Mouse (Mus musculus) spleen, embryonic (tissue): ENCODE results near the gene Metap1d.

Experiments used
- CTCF ChIA-PET: fragments of 350-600 bp; sonication (Branson Sonifier 250); formaldehyde crosslinking; loops from one replicate; lab custom pipeline; 2022; lab: Charles Lee

The Metap1d gene

DNA sequence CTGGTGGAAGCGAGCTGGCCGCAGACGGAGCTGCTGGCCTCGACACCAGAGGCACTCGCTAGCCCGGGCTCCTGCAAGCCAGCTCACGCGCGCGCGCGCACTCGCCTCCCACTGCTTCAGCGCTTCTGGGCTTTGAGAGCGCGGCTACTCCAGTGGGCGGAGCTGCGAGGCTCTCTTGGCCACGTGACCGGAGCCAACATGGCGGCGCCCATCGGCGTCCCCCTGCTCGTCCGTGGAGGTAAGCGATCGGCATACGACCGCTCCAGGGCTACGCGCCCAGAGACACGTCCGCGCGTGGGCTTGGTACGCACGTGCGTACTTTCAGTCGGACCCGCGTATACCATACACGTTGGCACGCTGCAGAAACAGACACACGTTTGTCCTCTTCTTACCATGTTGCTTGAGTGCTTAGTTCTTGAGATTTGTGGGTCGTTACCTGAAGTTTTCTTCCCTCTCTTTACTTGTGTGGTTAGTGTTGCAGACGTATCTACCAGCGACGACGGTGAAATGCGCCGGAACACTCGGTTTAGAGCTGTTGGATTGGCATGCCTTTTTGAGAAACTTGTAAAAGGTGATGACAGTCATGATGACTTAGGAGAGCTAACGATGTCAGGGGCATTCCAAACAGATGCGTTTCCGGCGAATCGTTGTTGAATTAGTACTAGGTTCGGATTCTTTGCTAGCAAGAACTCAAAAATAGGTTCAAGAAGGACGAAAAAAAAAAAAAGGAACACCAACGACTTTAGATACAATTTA, at the start of gene Metap1d:
TSS of gene Metap1d (plus strand) at position 116 of the 756 bp plus-strand sequence.
- CTCF ChIA-PET: no interaction called here

GRCm38 (mm10) chr2:71405613-71406012, 47.5 kb upstream of the Metap1d start:
- CTCF ChIA-PET: no interaction called here

DNA sequence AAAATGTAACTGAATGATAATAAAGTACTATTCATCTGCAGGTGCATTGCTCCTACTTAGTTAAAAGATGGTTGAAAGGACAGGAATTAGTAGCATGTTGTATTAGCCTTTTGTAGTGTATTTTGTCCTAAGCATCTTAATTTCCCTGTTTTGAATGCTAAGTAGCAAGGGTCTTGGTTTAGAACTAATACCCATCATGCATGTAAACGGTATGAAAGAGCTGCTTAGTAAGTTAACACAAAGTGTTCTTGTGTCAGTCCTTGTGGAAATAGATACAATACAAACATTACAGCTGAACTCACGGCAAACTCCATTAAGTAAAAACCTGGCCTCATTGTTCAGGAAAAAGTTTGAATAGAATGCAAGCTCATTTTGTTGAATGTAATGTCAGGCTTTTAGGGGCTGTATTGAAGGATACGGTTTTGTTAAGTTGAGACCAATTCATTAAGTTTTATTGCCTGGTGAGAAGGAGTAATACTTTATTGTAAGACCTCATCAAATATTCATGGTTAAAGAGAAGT, 34.3 kb upstream of the Metap1d start:
- CTCF ChIA-PET: no interaction called here

- CTCF ChIA-PET: no interaction called here
Measured at GRCm38 (mm10) chr2:71419408-71419807, 33.7 kb upstream of the Metap1d start.

DNA sequence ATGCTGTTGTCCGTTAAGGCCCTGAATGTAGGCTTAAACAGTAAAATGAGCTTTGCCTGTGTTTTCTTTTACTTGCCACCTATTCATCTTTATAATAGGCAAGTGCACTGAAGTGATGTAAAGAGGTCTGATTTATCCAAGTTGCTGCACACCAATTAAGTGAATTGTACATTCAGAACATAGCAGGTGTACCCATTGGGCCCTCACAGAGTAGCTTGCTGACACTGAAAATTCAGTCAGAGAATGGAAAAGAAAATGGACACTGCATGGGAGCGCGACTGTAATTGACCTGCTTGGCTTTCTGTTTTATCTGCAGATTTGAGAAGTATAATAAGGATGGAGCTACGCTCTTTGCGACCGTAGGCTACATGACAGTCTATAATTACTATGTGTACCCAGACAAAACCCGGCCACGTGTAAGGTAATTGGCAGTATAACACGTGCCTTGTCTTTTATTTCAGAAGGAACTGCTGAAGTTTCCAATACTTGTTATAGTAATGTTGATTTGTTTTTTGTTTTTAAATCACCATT, 32.1 kb upstream of the Metap1d start:
- CTCF ChIA-PET: no interaction called here

DNA sequence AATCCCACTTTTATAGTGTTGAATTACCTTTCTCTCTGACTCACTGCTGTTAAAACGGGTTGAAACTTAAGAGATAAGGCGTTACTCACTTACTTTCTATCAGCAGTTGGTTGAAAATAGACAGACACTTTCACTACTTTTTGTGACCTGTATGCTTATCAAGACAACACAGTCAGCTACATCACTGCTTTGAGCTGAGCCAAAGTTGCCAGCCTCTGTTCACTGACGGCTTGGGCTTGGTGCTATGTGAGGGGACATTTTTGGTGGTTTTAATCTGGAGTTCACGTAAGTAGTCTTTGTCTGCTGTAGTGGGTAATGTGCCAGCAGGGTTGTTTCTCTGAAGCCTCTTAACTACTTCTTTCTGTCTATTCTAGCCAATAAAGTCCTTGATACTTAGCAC, 28.5 kb upstream of the Metap1d start:
- CTCF ChIA-PET: no interaction called here

- CTCF ChIA-PET: interaction anchor here (0.6 kb wide), 1 partner anchor 9 kb away, joined by 10 read pairs; no protein-coding TSS in a partner anchor
Measured at GRCm38 (mm10) chr2:71435440-71435839, 17.6 kb upstream of the Metap1d start.

GRCm38 (mm10) chr2:71443376-71443775, 9.7 kb upstream of the Metap1d start:
- CTCF ChIA-PET: no interaction called here

DNA sequence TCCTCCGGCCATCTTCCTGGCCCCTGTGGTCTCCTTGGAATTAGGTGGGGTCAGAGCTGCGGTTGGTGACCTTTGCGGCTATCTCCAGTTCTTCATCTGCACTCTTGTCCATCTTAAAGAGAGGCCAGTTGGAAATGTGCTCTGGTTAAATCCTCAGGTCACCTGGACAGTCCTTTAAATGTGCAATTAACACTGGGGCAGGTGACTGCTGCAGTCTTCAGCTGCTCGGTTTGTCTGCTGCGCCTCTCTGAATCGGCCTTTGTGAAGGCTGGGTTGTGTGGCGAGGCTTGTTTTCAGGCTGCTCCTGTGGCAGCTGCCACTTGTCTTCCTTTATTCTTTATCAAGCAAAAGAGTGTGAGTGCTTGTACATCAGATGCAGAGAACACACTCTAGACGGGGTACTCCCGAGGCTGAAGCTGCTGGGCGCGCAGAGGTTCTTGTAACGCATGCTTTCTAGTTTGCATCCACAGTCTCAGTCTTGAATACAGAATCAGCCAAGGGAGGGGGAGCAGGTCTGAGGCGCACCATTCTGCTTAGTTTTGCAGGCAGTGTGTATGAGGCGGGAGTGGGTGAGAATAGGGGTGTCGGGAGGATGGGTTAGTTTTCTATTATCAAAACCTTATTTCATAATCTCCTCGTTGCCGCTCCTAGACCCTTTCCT, 7.4 kb upstream of the Metap1d start:
- CTCF ChIA-PET: no interaction called here

- CTCF ChIA-PET: no interaction called here
Measured at GRCm38 (mm10) chr2:71449604-71450003, 3.5 kb upstream of the Metap1d start.

- CTCF ChIA-PET: no interaction called here
Measured at GRCm38 (mm10) chr2:71451761-71452160, 1.3 kb upstream of the Metap1d start.

DNA sequence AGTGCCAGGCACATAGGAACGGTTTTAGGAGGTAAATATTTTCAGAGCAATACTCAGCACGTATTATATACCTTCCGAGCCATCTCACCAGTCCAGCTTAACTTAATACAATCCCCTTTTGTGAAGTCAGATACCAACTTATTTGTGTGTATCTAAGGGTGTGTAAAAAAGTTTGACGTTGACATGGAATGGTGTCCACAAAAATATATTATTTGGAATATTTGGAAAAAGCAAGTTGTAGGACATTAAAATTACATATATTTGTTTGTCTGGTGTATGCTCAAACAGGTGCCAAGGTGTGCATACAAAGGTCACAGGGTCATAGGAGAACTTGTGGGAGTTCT, 813 bp downstream of the Metap1d start:
- CTCF ChIA-PET: no interaction called here

GRCm38 (mm10) chr2:71458624-71459023, 5.5 kb downstream of the Metap1d start:
- CTCF ChIA-PET: no interaction called here

DNA sequence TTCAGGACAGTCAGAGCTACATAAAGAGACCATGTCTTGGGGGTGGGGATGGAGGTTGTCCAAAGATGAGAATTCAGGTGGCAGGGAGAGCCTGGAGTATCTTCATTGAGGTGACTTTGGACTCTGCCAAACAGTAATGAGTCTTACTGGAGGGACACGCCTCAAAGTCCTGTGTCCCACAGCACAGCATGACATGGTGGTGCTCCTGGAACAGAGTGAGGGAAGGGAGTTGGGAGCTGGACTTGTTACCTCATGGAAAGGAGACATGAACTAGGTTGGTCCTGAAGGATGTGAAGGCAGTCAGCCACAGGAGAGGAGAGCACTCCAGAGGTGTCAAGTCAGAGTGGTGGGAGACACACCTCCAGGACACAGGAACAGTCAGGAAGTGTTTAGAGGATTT, 6.6 kb downstream of the Metap1d start:
- CTCF ChIA-PET: no interaction called here

- CTCF ChIA-PET: no interaction called here
Measured at GRCm38 (mm10) chr2:71461139-71461538, 8.1 kb downstream of the Metap1d start.

DNA sequence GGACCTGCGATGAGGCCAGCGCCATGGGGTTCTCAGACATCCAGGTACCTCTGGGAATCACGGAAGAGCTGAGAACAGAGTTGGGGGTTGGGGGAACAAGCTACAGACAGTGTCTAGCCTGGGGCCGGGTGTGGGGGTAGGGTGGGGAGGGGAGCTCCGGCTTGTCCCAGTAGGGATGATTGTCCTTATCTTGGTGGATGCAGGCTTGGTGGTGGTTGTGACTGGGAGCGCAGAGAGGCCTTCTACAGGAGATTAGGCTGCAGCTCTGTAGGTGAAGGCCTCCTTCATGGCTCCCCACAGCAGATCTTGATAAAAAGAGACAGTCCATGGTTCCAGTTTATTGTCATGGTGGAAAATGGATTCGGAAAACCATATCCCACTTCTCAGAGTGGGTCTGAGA, 8.5 kb downstream of the Metap1d start:
- CTCF ChIA-PET: no interaction called here

DNA sequence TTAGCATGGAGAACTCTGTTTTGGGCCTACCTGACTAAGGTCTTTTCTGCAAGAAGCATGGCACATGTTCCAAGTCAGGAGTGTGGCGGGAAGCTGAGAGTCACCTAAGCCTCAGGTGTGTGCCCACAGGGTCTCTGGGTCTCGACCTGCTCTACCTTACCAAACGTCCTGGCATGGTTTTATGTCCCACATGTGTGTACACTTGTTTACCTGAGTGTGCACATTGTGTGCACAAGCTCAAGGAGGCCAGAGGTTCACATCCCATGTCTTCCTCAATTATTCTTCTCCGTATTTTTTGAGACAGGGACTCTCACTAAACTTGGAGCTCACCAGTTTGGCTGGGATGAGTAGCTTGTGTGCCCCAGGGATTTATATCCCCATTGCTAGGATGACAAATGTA, 9.0 kb downstream of the Metap1d start:
- CTCF ChIA-PET: no interaction called here

DNA sequence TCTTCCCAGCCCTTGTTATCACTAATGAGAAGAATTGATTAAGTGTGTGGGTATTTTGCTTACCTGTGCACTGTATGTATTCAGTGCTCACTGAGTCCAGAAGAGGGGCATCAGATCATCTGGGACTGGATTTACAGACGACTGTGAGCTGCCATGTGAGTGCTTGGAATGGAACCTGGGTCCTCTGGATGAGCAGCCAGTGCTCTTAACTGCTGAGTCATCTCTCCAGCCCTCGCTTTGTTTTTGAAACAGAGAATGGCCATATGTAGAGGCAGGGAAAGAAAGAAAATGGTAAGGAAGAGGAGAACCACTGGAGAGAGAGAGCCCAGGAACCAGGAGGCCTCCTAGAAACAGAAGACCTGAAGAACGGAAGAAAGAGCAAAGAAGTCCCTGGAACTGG, 9.5 kb downstream of the Metap1d start:
- CTCF ChIA-PET: no interaction called here

DNA sequence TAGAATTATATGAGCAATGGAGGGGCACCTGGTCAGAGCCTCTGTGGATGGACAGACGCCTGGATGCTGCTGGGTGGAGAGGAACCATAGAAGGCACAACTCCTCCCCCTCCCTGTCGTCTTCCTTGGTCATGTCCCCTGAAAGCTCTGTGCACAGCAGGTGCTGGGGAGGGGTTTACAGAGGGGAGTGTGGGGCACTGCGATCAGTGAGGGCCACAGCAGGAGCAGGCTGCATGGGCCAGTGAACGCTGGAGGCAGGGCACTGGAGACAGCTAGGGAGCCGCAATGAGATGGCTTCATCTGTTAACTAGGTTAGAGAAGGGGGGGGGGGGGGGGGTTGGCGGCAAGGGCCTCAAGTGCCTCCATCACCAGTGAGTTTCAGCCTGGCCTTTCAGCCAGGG, 13.0 kb downstream of the Metap1d start:
- CTCF ChIA-PET: interaction anchor here (0.7 kb wide), 1 partner anchor 150 kb away, joined by 6 read pairs; no protein-coding TSS in a partner anchor

- CTCF ChIA-PET: interaction anchor here (0.7 kb wide), 1 partner anchor 151 kb away, joined by 6 read pairs; no protein-coding TSS in a partner anchor
Measured at GRCm38 (mm10) chr2:71466861-71467450, 13.9 kb downstream of the Metap1d start.

- CTCF ChIA-PET: interaction anchor here (0.6 kb wide), 1 partner anchor 134 kb away, joined by 5 read pairs; no protein-coding TSS in a partner anchor
Measured at GRCm38 (mm10) chr2:71471094-71471493, 18.0 kb downstream of the Metap1d start.

GRCm38 (mm10) chr2:71473830-71474229, 20.8 kb downstream of the Metap1d start:
- CTCF ChIA-PET: no interaction called here
